Mouse (Mus musculus) mesoderm, embryonic 11.5 days (tissue): Measurements from ENCODE around the gene Ovch2.
A peak's percentile ranks its signal among the peaks of the same experiment; 100 is the strongest.
"Not testable (repeated sequence)": the region's sequence is repeated elsewhere in the genome, so short reads cannot be mapped to it uniquely, and the experiment has no call there.

ENCODE experiments used
- DNase-seq: peaks from one replicate; pipeline ENCODE4 v3.0.0-alpha.2; 2012; ENCODE audit warnings: low read depth, low spot score

Ovch2 gene

GRCm38 (mm10) chr7:107801108-107801507 is at the start of gene Ovch2:
Gene Ovch2, minus strand, starts transcription at chr7:107801208.
- DNase-seq = no peak

- DNase-seq = not testable (repeated sequence)
Measured at GRCm38 (mm10) chr7:107847390-107847789, 46.4 kb upstream of the Ovch2 start, which contains the start of gene Olfr470. Gene Olfr470, minus strand, starts transcription at chr7:107847490.

GRCm38 (mm10) chr7:107841719-107842118 is 40.7 kb upstream of the Ovch2 start:
- peak; percentile 24 for DNase-seq

GRCm38 (mm10) chr7:107825441-107825840 is 24.4 kb upstream of the Ovch2 start, which contains the start of gene Olfr469:
Gene Olfr469, minus strand, starts transcription at chr7:107825541.
- not testable (repeated sequence) for DNase-seq

GRCm38 (mm10) chr7:107823867-107824266 is 22.9 kb upstream of the Ovch2 start:
- DNase-seq = not testable (repeated sequence)

- DNase-seq = peak; percentile 2
Measured at GRCm38 (mm10) chr7:107819442-107819841, 18.4 kb upstream of the Ovch2 start.

- DNase-seq = no peak
Measured at GRCm38 (mm10) chr7:107811963-107812362, 11.0 kb upstream of the Ovch2 start, which contains the start of gene Olfr467. Gene Olfr467, plus strand, starts transcription at chr7:107812263.

- DNase-seq = peak; percentile 29
Measured at GRCm38 (mm10) chr7:107802138-107802537, 1.1 kb upstream of the Ovch2 start.

- no peak for DNase-seq
Measured at GRCm38 (mm10) chr7:107796500-107796899, 4.5 kb downstream of the Ovch2 start.

GRCm38 (mm10) chr7:107787977-107788620 is 12.9 kb downstream of the Ovch2 start:
- DNase-seq = peak; percentile 28

- DNase-seq = no peak
Measured at GRCm38 (mm10) chr7:107779611-107780010, 21.4 kb downstream of the Ovch2 start.

- DNase-seq = no peak
Measured at GRCm38 (mm10) chr7:107778216-107778615, 22.8 kb downstream of the Ovch2 start.

GRCm38 (mm10) chr7:107770812-107771211 is 30.2 kb downstream of the Ovch2 start:
- DNase-seq = no peak

GRCm38 (mm10) chr7:107757308-107758151 is 43.5 kb downstream of the Ovch2 start, which contains the start of gene Cyb5r2:
Gene Cyb5r2, minus strand, starts transcription at chr7:107758032.
- DNase-seq = peak; percentile 34

GRCm38 (mm10) chr7:107756748-107757147 is 44.3 kb downstream of the Ovch2 start:
- DNase-seq = no peak

GRCm38 (mm10) chr7:107755905-107756304 is 45.1 kb downstream of the Ovch2 start:
- DNase-seq = no peak

GRCm38 (mm10) chr7:107752031-107752520 is 48.9 kb downstream of the Ovch2 start:
- DNase-seq = no peak

- DNase-seq = no peak
Measured at GRCm38 (mm10) chr7:107749721-107750120, 51.3 kb downstream of the Ovch2 start.

- DNase-seq = peak; percentile 76
Measured at GRCm38 (mm10) chr7:107749270-107749669, 51.7 kb downstream of the Ovch2 start.

GRCm38 (mm10) chr7:107747954-107748353 is 53.1 kb downstream of the Ovch2 start:
- peak; percentile 74 for DNase-seq

GRCm38 (mm10) chr7:107747476-107747875 is 53.5 kb downstream of the Ovch2 start:
- DNase-seq = no peak

- DNase-seq = no peak
Measured at GRCm38 (mm10) chr7:107746036-107746435, 55.0 kb downstream of the Ovch2 start.
